Mouse (Mus musculus) G1E (cell line): ENCODE data around the gene 2410137M14Rik.

ENCODE experiments used
- CTCF ChIP-seq: IDR thresholded peaks from 2 replicates; pipeline ENCODE4 v1.5.1; 2012; ENCODE audit warnings: low read depth, low read length, inconsistent platforms, mixed read lengths
- POLR2AphosphoS5 ChIP-seq: IDR thresholded peaks from 2 replicates; pipeline ENCODE4 v1.6.1; 2012; ENCODE audit warnings: low read depth, low read length, inconsistent platforms; ENCODE audit not compliant: insufficient replicate concordance
- TAL1 ChIP-seq: conservative IDR thresholded peaks from 2 replicates; pipeline ENCODE4 v1.6.1; 2012; ENCODE audit warnings: low read depth, low read length, inconsistent platforms, mixed read lengths

DNA sequence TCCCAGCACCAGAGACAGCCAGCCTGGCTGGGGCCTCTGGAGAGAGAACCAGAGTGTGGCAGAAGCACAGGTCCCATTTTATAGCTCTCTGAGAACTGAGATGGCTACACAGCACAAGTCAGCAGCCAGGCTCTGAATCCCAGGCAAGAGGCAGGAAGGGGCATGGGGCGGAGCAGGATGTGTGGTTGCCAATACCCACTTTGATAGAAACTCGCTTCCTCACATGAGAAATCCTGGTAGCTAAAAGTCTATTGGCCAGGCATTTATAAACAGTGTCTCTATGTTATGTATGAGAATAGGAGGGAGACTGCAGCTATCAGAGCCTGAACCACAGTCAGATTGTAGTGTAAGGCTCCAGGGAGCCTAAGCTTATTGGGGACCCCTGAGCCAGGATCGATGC, 8.2 kb downstream of the 2410137M14Rik start:
- TF ChIP-seq CTCF (no peak), POLR2AphosphoS5 (no peak), TAL1 (no peak)
